Mouse (Mus musculus) telencephalon, adult 2 months (tissue): ENCODE measurements around the gene Crk.

Experiments
- DNase-seq: peaks from one replicate; pipeline ENCODE4 v3.0.0-alpha.2; 2011; ENCODE audit warnings: low read depth, low spot score

Gene Crk

GRCm38 (mm10) chr11:75737806-75738476 lies 58.9 kb downstream of the Crk start:
- DNase-seq, result no peak

GRCm38 (mm10) chr11:75738477-75738821 lies 59.4 kb downstream of the Crk start:
- DNase-seq, result no peak

GRCm38 (mm10) chr11:75740204-75740603 lies 61.1 kb downstream of the Crk start:
- no peak for DNase-seq

DNA sequence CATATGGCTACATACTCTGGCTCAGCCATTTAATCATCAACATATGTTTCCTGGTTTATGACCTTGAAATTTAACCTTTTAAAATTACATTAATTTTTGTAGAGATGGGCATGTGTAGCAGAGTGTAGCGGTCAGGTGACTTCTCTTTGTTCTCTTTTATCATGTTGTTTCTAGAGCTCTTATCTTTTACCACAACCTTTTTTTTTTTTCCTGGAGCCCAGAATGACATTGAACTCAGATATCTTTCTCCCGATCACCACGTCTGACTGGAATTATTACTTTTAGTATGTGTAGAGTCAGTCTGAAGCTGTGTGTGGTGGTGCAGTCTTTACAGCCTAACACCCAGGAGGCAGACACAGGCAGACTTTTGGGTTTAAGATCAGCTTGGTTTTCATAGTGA lies 62.6 kb downstream of the Crk start:
- DNase-seq, result no peak

DNA sequence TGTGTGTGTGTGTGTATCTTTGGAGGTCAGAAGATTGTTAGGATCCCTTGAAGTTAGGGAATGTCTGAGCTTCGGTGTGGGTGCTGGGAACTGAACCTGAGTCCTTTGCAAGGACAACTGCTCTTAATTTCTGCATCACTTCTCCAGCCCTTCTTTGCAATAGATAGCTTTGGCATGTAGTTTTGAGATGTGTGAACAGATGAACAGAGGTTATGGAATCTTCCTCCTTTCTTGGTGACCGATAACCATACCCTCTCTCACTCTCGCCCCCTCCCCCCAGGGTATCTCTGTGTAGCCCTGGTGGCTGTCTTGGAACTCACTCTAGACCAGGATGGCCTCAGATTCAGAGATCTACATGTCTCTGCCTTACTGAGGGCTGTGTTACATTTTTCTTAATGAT lies 65.7 kb downstream of the Crk start:
- no peak for DNase-seq

- no peak for DNase-seq
Measured at GRCm38 (mm10) chr11:75750537-75750936, 71.5 kb downstream of the Crk start.

DNA sequence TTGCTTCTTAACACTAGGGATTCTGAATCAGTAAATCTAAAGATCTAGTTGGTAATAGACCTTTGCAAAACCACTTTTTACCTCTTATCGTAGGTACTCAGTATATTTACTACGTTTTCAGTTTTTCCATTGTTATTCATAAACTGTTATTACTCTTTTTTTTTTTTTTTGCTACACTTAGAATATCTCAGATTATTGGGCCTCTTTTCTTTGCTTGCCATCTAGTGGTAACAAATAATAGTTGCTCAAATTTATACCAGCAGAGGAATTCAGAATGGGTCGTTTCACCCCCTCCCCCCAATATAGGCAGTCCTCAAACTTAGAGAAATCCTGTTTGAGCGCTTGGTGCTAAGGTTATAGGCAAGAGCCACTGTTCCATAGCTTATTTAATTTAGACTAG lies 72.0 kb downstream of the Crk start:
- DNase-seq, result no peak
